Mouse (Mus musculus) testis, adult 2 months (tissue): ENCODE measurements around the gene Gm7970.
"Not testable (repeated sequence)": the region's sequence is repeated elsewhere in the genome, so short reads cannot be mapped to it uniquely, and the experiment has no call there.

ENCODE experiments used
- CTCF ChIP-seq: fragments of 200-500 bp; IDR thresholded peaks from 2 replicates; pipeline ENCODE4 v1.5.1; 2012; ENCODE audit warnings: low read depth, mild to moderate bottlenecking, inconsistent platforms, low read length, moderate library complexity; ENCODE audit not compliant: control insufficient read depth, insufficient read depth, insufficient replicate concordance
- POLR2A ChIP-seq: fragments of 200-500 bp; IDR thresholded peaks from 2 replicates; pipeline ENCODE4 v1.6.1; 2012; ENCODE audit warnings: low read depth, mild to moderate bottlenecking, inconsistent platforms, low read length, moderate library complexity; ENCODE audit not compliant: control insufficient read depth

- TF ChIP-seq CTCF, POLR2A: not testable (repeated sequence)
These were observed 34.7 kb downstream of the Gm7970 start for GRCm38 (mm10) chr14:41520683-41521082.
